Mouse (Mus musculus) lung, adult 18-20 months (tissue): ENCODE results near the gene Sae1.

Source experiments
- DNase-seq, 2 experiments: peaks; one replicate each; pipeline ENCODE4 v3.0.0; 2022; ENCODE audit warnings: mixed read lengths in 2 of 2

The Sae1 gene

DNA sequence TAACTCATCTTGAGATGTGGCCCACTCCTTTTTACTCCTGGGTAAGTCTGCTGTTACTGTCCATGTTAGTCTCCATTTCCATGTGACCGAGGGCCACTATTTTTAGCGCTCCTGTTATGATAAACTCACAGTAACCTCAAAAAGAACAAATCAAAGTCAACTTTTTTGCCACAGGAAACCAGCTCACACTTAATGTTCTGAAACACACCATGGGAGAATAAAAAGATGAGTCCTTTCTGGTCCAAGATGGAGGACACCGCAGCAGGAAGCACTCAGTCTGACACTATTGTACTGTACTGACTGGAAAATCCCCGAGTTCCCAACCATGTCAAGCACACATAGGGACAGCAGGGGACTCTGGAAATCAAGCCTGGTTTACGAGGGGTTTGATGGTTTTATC, 37.6 kb downstream of the Sae1 start:
- no peak for DNase-seq

DNA sequence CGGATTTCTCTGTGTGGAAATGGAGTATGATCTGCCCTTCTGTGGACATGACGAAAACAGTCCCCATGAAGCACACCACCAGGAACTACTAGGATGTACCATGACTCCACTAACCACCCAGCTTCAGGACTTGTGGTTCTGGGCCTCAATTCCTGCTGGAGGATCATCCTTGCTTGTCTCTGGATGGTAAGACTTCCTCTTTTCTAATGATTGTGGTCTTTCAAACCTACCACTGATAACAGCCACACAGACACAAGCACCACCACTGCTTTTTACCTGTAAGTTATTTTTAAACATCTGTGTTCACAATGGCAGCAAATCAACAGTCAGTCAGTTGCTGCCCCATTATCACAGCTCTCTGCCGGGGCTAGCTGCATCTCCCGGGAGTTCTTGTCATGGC, 42.3 kb downstream of the Sae1 start:
- no peak for DNase-seq

DNA sequence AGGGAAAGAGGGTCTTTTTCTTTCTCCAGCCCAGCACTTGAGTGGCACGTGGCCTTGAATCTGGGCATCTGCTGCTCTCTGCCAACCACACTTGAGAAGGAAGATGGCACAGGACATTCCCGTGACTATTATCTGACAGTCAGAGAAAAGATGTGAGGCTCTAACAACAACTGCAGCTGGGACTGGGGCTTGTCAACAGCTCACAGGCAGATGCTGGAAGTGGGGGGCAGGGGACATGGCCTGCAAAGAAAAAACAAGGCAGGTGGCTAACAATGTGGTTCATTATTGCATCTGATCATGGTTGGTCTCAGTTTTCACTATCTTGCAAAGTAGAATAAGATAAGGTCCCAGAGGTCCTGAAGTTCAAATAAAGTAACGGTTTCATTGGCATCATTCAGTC, 43.0 kb downstream of the Sae1 start:
- no peak for DNase-seq

- peak in 1 of 2 experiments; percentile 25 for DNase-seq
Measured at GRCm38 (mm10) chr7:16337733-16338132, 49.9 kb downstream of the Sae1 start.

DNA sequence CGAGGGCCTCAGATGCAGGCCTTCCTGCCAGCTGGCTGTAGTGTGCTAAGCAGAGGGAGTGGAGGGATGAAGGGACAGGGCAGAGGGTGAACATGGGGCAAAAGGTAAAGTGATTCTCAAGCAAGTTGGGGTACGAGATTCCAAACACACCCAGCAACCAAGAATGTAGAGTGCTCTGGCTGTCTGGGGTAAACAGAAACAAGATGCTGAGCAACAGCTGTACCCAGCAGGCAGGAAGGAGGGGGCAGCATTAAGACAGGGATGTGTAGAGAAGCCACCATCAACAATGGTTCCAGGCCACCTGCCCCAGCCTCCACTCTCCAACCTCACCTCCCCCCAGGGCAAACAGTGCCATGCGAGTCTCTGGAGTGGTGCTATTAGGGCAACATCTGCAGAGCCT, 58.5 kb downstream of the Sae1 start:
- peak in 1 of 2 experiments; percentile 52 for DNase-seq

DNA sequence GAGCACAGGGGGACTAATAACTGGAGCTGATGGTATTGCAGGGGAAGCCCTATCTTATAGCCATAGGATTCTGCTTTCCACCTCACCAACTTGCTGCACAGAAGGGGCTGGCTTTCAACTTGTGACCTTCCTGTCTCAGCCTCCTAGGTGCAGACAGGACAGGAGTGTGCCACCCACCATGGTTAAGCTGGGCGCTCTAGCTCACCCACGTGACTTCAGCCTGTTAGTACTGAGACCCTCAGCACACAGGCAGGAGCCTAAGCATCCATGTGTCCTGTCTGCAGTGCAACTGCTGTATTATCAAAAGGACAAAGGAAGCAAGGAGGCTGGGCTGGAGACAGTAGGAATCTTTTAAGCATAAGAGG, 61.0 kb downstream of the Sae1 start:
- DNase-seq: no peak

- peak; percentile 78 to 87 for DNase-seq
Measured at GRCm38 (mm10) chr7:16325920-16326606, 61.5 kb downstream of the Sae1 start.

DNA sequence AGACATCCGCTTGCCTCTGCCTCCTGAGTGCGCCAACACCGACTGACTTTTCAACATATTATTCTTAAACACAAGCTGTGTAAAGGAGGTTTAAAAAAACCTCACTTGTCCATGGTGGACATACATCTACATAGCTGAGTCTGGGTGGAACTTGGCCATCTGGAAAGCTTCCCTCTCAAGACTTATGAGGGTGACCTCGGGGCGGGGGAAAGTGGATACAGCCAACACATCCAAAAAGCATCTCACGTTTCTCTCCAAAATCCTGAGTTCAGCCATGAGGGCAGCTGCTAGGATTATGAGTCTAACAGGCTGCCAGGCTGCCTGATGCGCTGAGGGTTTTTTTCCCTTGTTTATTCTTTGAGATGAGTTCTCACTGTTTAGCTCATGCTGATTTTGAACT, 62.9 kb downstream of the Sae1 start:
- no peak for DNase-seq

DNA sequence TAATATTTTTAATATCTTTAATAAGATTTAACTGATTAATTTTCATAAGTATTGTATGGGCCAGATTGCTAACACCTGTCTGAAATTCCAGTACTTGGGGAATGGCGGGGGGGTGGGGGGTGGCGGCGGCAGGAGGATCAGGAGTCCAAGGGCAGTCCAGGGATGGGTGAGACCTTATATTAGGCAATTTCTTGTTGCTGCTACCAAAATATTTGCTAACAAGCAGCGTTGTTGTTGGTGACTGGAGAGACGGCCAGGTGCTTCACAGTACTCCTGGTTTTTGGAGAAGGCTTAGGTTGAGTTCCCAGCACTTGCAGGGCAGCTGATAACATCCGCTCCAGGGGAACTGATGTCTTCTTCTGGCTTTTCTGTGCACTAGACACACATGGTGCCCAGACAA, 67.1 kb downstream of the Sae1 start:
- no peak for DNase-seq

- DNase-seq: no peak
Measured at GRCm38 (mm10) chr7:16319216-16319615, 68.4 kb downstream of the Sae1 start.

- DNase-seq: no peak
Measured at GRCm38 (mm10) chr7:16317094-16317493, 70.5 kb downstream of the Sae1 start.

DNA sequence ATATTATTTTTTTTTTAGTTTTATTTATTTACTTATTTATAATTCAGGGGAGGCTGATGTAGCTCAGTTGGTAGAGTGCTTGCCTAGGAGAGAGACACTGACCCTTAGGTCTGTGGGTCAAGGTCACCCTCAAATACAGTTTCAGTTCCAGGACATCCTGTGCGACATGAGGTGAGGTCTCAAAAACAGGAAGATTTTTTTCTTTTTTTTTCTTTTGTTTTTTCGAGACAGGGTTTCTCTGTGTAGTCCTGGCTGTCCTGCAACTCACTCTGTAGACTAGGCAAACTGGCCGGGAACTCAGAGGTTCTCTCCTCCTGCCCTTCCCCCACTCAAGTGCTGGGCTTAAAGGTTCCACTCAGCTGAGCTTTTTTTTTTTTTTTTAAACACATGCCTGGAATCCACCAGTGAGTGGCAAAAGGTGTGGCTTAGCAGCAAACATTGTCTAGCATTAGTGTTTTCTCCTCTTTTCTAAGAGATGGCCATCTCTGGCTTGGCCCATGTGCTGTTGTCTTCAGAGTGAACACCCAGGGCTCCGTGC, 72.3 kb downstream of the Sae1 start:
- DNase-seq: peak; percentile 70 to 81

DNA sequence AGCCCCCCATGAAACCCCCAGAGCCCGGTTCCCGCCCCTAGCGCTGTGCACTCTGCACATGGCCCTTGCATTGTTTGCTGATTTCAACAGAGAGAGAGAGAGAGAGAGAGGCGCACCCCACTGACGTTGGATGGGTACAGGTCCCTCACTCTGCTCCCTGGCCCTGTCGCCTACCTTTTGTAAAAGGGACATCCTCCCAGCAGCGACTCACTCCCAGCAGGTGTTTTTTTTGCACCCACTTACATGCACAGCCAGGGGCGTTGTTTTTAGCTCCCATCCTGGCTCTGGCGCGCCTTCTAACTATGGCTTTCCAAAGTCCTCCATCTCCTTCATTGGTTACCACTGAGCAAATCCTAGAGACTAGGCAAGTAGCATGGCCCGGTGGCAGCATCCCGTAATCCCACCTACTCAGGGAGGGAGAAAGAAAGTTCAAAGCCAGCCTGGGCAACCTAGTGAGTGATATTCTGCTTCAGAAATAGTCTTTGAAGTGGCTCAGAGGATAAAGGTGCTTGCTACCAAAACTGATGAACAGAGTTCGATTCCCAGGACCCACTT, 73.3 kb downstream of the Sae1 start:
- DNase-seq: no peak

- DNase-seq: peak; percentile 86 to 87
Measured at GRCm38 (mm10) chr7:16313481-16314220, 74.0 kb downstream of the Sae1 start.

DNA sequence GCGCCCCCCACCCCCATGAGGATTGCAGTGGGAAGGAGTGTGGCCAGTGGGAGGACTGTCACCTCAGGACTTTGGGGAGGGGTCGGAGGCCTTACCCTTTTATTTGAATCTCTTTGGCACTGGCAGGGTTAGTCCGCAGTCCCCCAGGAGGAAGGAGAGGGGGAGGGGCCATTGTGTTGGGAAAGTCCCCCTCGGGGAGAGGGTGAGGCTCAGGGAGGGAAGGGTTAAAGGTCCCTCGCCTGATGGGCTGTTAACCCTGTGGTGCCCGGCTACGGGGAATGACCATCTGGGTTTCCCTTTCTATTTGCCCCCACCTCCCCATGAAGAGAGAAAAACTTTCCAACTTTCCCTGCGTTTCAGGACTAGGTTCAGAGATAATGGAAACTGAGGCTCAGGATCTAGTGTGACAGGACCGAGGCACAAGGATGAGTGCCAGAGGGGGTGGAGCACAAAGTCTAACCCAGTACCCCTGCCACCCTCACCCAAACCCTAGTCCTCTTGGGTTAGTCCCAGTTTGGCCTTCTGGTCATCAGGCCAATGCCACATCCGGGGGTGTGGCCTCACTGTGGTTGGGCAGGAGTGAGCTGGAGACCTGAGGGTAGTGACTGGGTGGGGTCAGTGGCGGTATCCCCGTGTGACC, 74.8 kb downstream of the Sae1 start:
- peak; percentile 90 to 93 for DNase-seq

- peak; percentile 70 to 73 for DNase-seq
Measured at GRCm38 (mm10) chr7:16312011-16312671, 75.5 kb downstream of the Sae1 start.

DNA sequence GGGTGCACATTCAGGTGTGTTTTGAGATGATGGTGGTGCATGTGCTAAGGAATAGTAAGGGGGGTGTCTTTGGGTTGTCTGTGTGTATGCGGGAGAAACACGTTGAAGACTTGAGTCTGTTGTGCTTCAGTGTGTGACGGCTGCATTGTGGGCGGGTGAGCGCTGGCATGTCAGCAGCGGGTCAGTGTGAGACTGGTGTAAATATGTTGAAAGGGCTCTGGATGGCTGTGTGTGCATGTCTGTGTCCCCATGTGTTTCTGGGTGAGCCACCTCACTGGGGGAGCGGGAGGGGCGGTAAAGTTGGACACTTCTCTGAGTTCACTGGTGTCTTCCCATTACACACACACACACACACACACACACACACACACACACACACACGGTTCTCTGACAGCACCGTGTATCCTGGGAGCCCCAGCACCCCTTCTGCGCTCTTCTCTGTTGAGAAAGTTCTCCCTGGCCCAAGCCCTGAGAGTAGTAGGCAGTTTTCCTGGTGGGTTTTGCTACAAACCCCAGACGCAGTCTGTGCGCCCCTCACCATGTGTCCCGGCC, 76.1 kb downstream of the Sae1 start:
- DNase-seq: peak; percentile 51 to 60

GRCm38 (mm10) chr7:16310521-16311452, 76.8 kb downstream of the Sae1 start:
- peak; percentile 41 to 49 for DNase-seq

GRCm38 (mm10) chr7:16310020-16310520, 77.5 kb downstream of the Sae1 start:
- peak; percentile 90 to 94 for DNase-seq

GRCm38 (mm10) chr7:16309318-16310019, 78.1 kb downstream of the Sae1 start:
- peak; percentile 92 to 95 for DNase-seq
